Mouse (Mus musculus) left cerebral cortex, postnatal 25 days (tissue): Measurements from ENCODE around the gene Ranbp10. TPM values are rescaled to one million over a fixed set of nuclear protein-coding genes. Genes with fewer than 3 reads are reported as not detected.

Source experiments
- DNase-seq, 2 experiments: peaks; one replicate each; pipeline ENCODE4 v3.0.0; 2022; ENCODE audit warnings: low spot score in 2 of 2, mixed read lengths in 1 of 2
- intact Hi-C: fragments of 180-260 bp; cut with DNase I; formaldehyde crosslinking; loops from one replicate; pipeline ENCODE4 v1.15.1; 2025
- total RNA-seq, 2 experiments: library from RNA; stranded (reverse); gene quantifications; 2 replicates each; pipeline ENCODE4 v1.2.3; 2021

Ranbp10 gene
- total RNA-seq, 2 experiments from 2014 or later, result 24.4 to 25.8 TPM

- no peak for DNase-seq
- intact Hi-C loops, result no loop called here
Observed at GRCm38 (mm10) chr8:105739216-105739615, 87.9 kb downstream of the Ranbp10 start.

DNA sequence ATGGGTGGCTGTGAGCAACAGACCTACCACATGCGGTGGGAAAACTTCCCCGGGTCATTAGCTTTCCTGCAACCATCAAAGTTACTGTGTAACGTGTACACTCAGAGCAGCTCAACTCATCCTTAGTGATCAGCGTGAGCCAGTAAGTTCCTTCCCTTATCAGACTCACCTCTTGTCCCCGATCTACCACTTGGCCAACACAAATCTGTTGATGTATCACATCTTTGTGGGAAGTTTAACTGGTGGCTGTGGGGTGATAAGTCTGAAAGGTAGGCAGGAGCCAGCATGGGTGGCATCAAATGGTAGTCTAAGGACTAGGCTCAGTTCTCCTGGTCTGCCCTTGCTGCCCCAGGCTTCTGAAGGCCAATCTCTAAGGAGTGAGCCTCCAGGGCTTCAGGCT is 95.0 kb downstream of the Ranbp10 start:
- intact Hi-C loops, result no loop called here
- DNase-seq, result no peak

- intact Hi-C loops, result no loop called here
- DNase-seq, result no peak
Observed at GRCm38 (mm10) chr8:105727397-105728124, 99.6 kb downstream of the Ranbp10 start.

DNA sequence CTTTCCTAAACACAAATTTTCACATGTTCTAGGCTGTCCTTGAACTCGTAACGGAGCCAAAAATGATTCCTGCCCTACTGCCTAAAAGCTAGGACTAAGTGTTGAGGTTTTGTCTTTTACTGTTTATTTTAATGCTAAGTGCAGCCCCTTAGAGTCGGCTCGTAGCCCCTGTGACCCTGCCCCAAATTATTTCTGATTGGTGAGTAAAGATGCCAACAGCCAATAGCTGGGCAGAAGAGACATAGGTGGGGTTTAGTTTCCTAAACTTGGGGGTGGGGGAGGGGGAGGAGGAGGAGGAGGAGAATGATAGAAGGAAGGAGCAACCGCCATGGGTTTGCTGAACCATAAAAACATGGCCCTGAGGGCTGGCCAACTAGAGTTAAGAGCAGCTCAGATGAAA is 101.4 kb downstream of the Ranbp10 start:
- no peak for DNase-seq
- intact Hi-C loops, result no loop called here

GRCm38 (mm10) chr8:105722861-105723260 is 104.3 kb downstream of the Ranbp10 start:
- intact Hi-C loops, result no loop called here
- DNase-seq, result no peak

DNA sequence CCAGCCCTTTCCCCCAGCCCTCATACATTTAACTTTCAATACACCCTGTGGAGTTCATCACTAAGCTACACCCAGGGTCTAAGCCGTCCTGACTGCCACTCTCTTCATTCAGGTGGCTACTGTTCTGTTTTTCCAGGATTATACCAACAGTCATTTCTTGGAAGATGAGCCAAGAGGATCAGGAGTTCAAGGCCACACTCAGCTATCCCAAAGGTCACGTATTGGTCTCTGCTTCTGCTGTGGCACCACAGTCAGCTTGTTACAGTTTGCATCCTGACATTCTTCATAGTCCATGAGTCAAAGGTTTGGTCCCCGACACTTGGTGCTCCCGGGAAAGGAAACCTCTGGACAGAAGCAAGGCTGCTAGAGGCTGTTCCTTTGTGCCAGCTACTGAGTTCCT is 107.5 kb downstream of the Ranbp10 start:
- intact Hi-C loops, result no loop called here
- DNase-seq, result no peak

Other genes starting within 250 kb of the Ranbp10 start
- gene Ripor1, start 222.1 kb downstream of the Ranbp10 start, total RNA-seq, result 10 to 100 TPM; 77.0 to 81.5 TPM
- gene Ctcf, start 190.8 kb downstream of the Ranbp10 start, total RNA-seq, result 10 to 100 TPM; 63.7 to 68.5 TPM
- gene Agrp, start 190.0 kb downstream of the Ranbp10 start, total RNA-seq, result not detected
- 10 to 100 TPM; 58.0 to 61.9 TPM for gene Carmil2, start 141.1 kb downstream of the Ranbp10 start, total RNA-seq
- 10 to 100 TPM; 44.5 to 51.9 TPM for gene Acd, start 126.2 kb downstream of the Ranbp10 start, total RNA-seq
- 10 to 100 TPM; 41.2 to 46.6 TPM for gene Pard6a, start 126.2 kb downstream of the Ranbp10 start, total RNA-seq
- gene 4933405L10Rik, start 119.7 kb downstream of the Ranbp10 start, total RNA-seq, result under 1 TPM; 0.53 to 0.60 TPM
- 1 to 10 TPM; 8.7 to 9.8 TPM for gene Enkd1, start 119.1 kb downstream of the Ranbp10 start, total RNA-seq
- gene Gfod2, start 68.7 kb downstream of the Ranbp10 start, total RNA-seq, result 10 to 100 TPM; 22.0 to 25.5 TPM
- gene Tsnaxip1, start 381 bp upstream of the Ranbp10 start, total RNA-seq, result not detected
- gene Cenpt, start 25.9 kb upstream of the Ranbp10 start, total RNA-seq, result 10 to 100 TPM; 14.0 to 16.6 TPM
- 10 to 100 TPM; 40.0 to 40.4 TPM for gene Thap11, start 27.8 kb upstream of the Ranbp10 start, total RNA-seq
- gene Nutf2, start 33.2 kb upstream of the Ranbp10 start, total RNA-seq, result 10 to 100 TPM; 21.8 to 32.1 TPM
- gene Edc4, start 53.5 kb upstream of the Ranbp10 start, total RNA-seq, result 10 to 100 TPM; 58.1 to 62.9 TPM
- gene Nrn1l, start 66.2 kb upstream of the Ranbp10 start, total RNA-seq, result 1 to 10 TPM; 3.1 to 3.2 TPM
- gene Pskh1, start 73.1 kb upstream of the Ranbp10 start, total RNA-seq, result 1 to 10 TPM; 8.1 to 8.5 TPM
- gene Ctrl, start 106.5 kb upstream of the Ranbp10 start, total RNA-seq, result under 1 TPM; 0.85 to 0.96 TPM
- gene Psmb10, start 111.1 kb upstream of the Ranbp10 start, total RNA-seq, result 10 to 100 TPM; 84.9 to 92.0 TPM
- gene Lcat, start 116.0 kb upstream of the Ranbp10 start, total RNA-seq, result 10 to 100 TPM; 28.0 to 32.5 TPM
- 10 to 100 TPM; 20.0 to 23.3 TPM for gene Slc12a4, start 138.7 kb upstream of the Ranbp10 start, total RNA-seq
- gene Dpep3, start 152.1 kb upstream of the Ranbp10 start, total RNA-seq, result not detected
- gene Dus2, start 164.0 kb upstream of the Ranbp10 start, total RNA-seq, result 10 to 100 TPM; 16.7 to 18.9 TPM
- not detected for gene Dpep2nb, start 178.6 kb upstream of the Ranbp10 start, total RNA-seq
- 10 to 100 TPM; 12.8 to 13.8 TPM for gene Ddx28, start 184.5 kb upstream of the Ranbp10 start, total RNA-seq
- 10 to 100 TPM in 1 of 2 experiments, 1 to 10 TPM in 1; 9.3 to 12.2 TPM for gene Nfatc3, start 231.5 kb upstream of the Ranbp10 start, total RNA-seq